Mouse (Mus musculus) liver, adult 2 months (tissue): ENCODE data around the gene Ptpn4. TPM values are rescaled to one million over a fixed set of nuclear protein-coding genes. Genes with fewer than 3 reads are reported as not detected.

ENCODE experiments used
- DNase-seq: peaks from one replicate; pipeline ENCODE4 v3.0.0-alpha.2; 2011; ENCODE audit warnings: low read depth, low spot score; ENCODE audit errors: extremely low read depth
- H3K27ac ChIP-seq: fragments of 200-500 bp; replicated peaks from 2 replicates; pipeline ENCODE4 v1.5.1; 2012; ENCODE audit warnings: low read depth, mild to moderate bottlenecking, control low read depth, inconsistent platforms, low read length; ENCODE audit not compliant: insufficient read depth
- H3K27me3 ChIP-seq: fragments of 200-500 bp; 2 replicates; pipeline ENCODE4 v1.6.1; 2012; ENCODE audit warnings: mild to moderate bottlenecking, moderate library complexity, low read length, inconsistent platforms; ENCODE audit not compliant: control insufficient read depth, insufficient read depth
- H3K36me3 ChIP-seq: fragments of 200-500 bp; 2 replicates; pipeline ENCODE4 v1.6.1; 2012; ENCODE audit warnings: low read length, inconsistent platforms; ENCODE audit not compliant: control insufficient read depth, insufficient read depth
- H3K4me1 ChIP-seq: fragments of 200-500 bp; 2 replicates; pipeline ENCODE4 v1.6.1; 2011; ENCODE audit warnings: low read length; ENCODE audit not compliant: control insufficient read depth, insufficient read depth
- H3K4me3 ChIP-seq: fragments of 200-500 bp; 2 replicates; pipeline ENCODE4 v1.5.1; 2011; ENCODE audit warnings: low read depth, mild to moderate bottlenecking, control low read depth, low read length, moderate library complexity; ENCODE audit not compliant: insufficient read depth
- H3K79me2 ChIP-seq: fragments of 200-500 bp; 2 replicates; pipeline ENCODE4 v1.6.1; 2012; ENCODE audit warnings: inconsistent platforms, mild to moderate bottlenecking, low read length, moderate library complexity; ENCODE audit not compliant: control insufficient read depth, insufficient read depth
- H3K9ac ChIP-seq: fragments of 200-500 bp; 2 replicates; pipeline ENCODE4 v1.6.1; 2012; ENCODE audit warnings: low read depth, mild to moderate bottlenecking, control low read depth, inconsistent platforms, low read length
- CTCF ChIP-seq: fragments of 200-500 bp; IDR thresholded peaks from 2 replicates; pipeline ENCODE4 v1.5.1; 2011; ENCODE audit warnings: low read depth, low read length, control low read depth
- POLR2A ChIP-seq: fragments of 200-500 bp; IDR thresholded peaks from 2 replicates; pipeline ENCODE4 v1.6.1; 2011; ENCODE audit warnings: low read length, control low read depth; ENCODE audit not compliant: insufficient read depth; ENCODE audit errors: extremely low read depth
- WGBS: fragments of 180-500 bp; shearing (Covaris S2); methylation state at CpG from one replicate; pipeline ENCODE4 v1.1.7; 2018; 5-methylcytosine and 5-hydroxymethylcytosine counted together
- polyA plus RNA-seq: library from polyadenylated mRNA; depleted of rRNA; stranded (reverse); fragments of >200 nt; gene quantifications from 2 replicates; pipeline ENCODE4 v1.2.3, GENCODE M21; 2012
- total RNA-seq: library from RNA; depleted of rRNA; stranded (reverse); fragments of >200 nt; gene quantifications from 2 replicates; pipeline ENCODE4 v1.2.3, GENCODE M21; 2014

Gene Ptpn4
- total and polyA plus RNA-seq, 2 experiments: 1.2 to 6.6 TPM

GRCm38 (mm10) chr1:119867300-119867699 lies 29.9 kb upstream of the Ptpn4 start:
- no peak for DNase-seq
- Histone ChIP-seq H3K9ac (no peak overlapping the region), H3K4me1 (no peaks in the 10 kb centered on the region), H3K27me3 (no peaks in the 10 kb centered on the region), H3K36me3 (no peaks in the 10 kb centered on the region), H3K79me2 (no peaks in the 10 kb centered on the region), H3K27ac (no peak overlapping the region), H3K4me3 (no peak overlapping the region)
- no peak for TF ChIP-seq POLR2A
- no peak for TF ChIP-seq CTCF
- WGBS: 87% methylated on average over 2 of the region's 2 CpGs

GRCm38 (mm10) chr1:119865311-119865710 lies 27.9 kb upstream of the Ptpn4 start:
- no peaks in the 10 kb centered on the region for H3K36me3 ChIP-seq
- H3K27ac ChIP-seq: no peak overlapping the region
- TF ChIP-seq CTCF (no peak), POLR2A (no peak)
- WGBS: 89% methylated on average over 6 of the region's 6 CpGs
- no peak overlapping the region for H3K9ac ChIP-seq
- no peaks in the 10 kb centered on the region for H3K4me1 ChIP-seq
- no peak overlapping the region for H3K4me3 ChIP-seq
- H3K79me2 ChIP-seq: no peaks in the 10 kb centered on the region
- DNase-seq: no peak
- H3K27me3 ChIP-seq: no peaks in the 10 kb centered on the region

GRCm38 (mm10) chr1:119863507-119864296 lies 26.3 kb upstream of the Ptpn4 start:
- WGBS: 78% methylated on average over 7 of the region's 7 CpGs
- DNase-seq: no peak
- Histone ChIP-seq H3K9ac (no peak overlapping the region), H3K27ac (no peak overlapping the region), H3K27me3 (no peaks in the 10 kb centered on the region), H3K4me1 (no peaks in the 10 kb centered on the region), H3K36me3 (no peaks in the 10 kb centered on the region), H3K79me2 (no peaks in the 10 kb centered on the region), H3K4me3 (no peak overlapping the region)
- no peak for TF ChIP-seq POLR2A

GRCm38 (mm10) chr1:119859566-119859965 lies 22.2 kb upstream of the Ptpn4 start:
- Histone ChIP-seq H3K4me3 (no peak overlapping the region), H3K27ac (no peak overlapping the region), H3K27me3 (no peaks in the 10 kb centered on the region), H3K79me2 (no peaks in the 10 kb centered on the region), H3K9ac (no peak overlapping the region), H3K36me3 (no peaks in the 10 kb centered on the region), H3K4me1 (no peaks in the 10 kb centered on the region)
- TF ChIP-seq POLR2A (no peak), CTCF (no peak)
- DNase-seq: no peak
- WGBS: 88% methylated on average over 5 of the region's 5 CpGs

- WGBS: 90% methylated on average over 5 of the region's 5 CpGs
- no peaks in the 10 kb centered on the region for H3K36me3 ChIP-seq
- TF ChIP-seq CTCF: no peak
- no peak for TF ChIP-seq POLR2A
- H3K4me1 ChIP-seq: no peaks in the 10 kb centered on the region
- no peak overlapping the region for H3K9ac ChIP-seq
- no peak overlapping the region for H3K27ac ChIP-seq
- no peaks in the 10 kb centered on the region for H3K27me3 ChIP-seq
- DNase-seq: no peak
- no peaks in the 10 kb centered on the region for H3K79me2 ChIP-seq
- H3K4me3 ChIP-seq: no peak overlapping the region
Observed at GRCm38 (mm10) chr1:119852980-119853379, 15.6 kb upstream of the Ptpn4 start.

GRCm38 (mm10) chr1:119852339-119852738 lies 14.9 kb upstream of the Ptpn4 start:
- H3K79me2 ChIP-seq: no peaks in the 10 kb centered on the region
- TF ChIP-seq POLR2A: no peak
- no peak for TF ChIP-seq CTCF
- no peaks in the 10 kb centered on the region for H3K4me1 ChIP-seq
- 86% methylated on average over 4 of the region's 4 CpGs for WGBS
- no peak overlapping the region for H3K9ac ChIP-seq
- no peak for DNase-seq
- H3K4me3 ChIP-seq: no peak overlapping the region
- no peaks in the 10 kb centered on the region for H3K36me3 ChIP-seq
- no peak overlapping the region for H3K27ac ChIP-seq
- H3K27me3 ChIP-seq: no peaks in the 10 kb centered on the region
